Mouse (Mus musculus) inflammation-experienced regulatory T-cells, adult 6 months (primary cell): ENCODE measurements at regions not wholly inside any gene's neighbourhood (a gene's known extent, or its start where the extent isn't known, plus 50 kb on each side); places are given as distances from the start of the nearest gene placed in this dataset.

Source experiments
- ATAC-seq: one replicate; pipeline ENCODE4 v1.8.0; 2017

GRCm38 (mm10) chr10:117555542-117555941 is 73.8 kb upstream of the Cpm start:
- no peak for ATAC-seq

DNA sequence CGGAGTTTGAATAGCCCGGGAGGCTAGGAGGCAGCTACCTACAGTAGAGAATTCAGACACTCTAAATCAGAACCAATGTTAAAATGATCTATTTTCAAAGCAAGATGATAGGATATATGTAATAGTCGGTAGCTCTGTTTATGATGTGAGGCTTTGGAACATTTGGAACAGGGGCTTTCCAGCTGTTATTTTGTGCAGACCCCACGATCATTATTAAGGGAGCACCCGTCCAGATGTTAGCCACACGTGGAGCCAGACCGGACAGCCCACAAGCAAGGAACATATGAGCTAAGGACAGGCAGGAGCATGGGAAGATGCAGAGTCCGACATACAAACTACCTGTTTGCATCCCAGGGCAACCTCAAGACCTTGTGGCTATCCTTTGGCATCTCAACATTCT is 74.3 kb upstream of the Cpm start:
- no peak for ATAC-seq

DNA sequence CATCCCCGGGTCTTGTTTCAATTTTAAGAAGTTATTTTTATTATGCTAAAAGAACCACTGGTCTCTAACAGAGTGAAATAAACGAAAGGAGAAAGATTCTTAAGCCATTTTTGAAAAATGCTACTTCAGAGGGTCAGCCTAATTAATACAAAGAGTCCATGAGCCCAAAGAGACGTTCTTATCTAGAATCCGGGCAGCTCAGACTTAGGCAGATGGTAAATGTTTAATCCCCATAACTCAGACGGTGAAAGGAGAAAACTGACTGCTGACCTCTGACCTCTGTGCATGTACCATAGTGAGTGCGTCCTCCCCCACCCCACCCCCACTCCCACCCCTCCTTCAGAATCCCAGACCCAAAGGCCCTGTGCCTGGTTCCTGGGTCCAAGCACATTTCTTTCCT is 74.8 kb upstream of the Cpm start:
- no peak for ATAC-seq

DNA sequence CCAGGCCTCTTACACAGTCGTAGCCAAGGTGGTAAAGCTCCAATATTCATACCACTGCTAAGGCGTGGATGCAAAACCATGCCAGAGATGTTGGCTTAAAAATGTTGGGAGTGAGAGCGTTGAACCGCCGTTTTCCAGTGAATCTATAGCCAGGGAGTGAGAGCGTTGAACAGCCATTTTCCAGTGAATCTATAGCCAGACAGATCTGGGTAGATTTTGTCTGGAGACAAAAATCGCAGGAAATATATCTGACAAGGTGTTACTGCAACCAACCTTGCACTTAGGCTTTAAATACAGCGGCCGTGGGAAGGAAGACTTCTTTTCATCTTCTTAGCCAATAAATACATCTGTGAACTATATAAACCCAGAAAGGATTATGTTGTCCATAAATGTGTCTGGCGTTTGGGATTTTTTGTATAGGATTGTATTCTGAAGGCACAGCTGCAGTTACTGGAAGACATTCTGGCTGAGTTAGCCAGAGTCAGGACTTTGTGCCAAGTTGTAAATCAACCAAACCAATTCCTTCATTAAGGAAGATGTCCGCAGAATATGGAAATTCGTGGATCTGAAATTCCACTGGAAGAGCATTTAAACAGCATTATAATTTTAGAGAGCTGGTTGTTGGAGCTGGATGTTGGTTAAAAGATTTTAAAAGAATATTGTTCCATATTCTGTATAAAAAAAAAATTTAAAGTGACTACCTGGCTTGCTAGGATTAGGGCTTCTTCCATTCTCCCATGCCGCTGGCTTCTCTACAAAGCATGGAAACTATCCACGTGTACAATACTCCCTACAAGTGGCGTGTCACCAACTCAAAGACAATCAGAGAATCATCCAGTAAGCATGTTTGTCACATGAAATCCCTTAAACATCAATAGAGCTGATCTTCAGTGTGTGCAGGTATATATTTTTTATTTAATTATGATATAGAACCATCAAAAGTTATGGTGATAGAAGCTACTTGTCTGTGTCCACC is 75.8 kb upstream of the Cpm start:
- ATAC-seq = no peak

DNA sequence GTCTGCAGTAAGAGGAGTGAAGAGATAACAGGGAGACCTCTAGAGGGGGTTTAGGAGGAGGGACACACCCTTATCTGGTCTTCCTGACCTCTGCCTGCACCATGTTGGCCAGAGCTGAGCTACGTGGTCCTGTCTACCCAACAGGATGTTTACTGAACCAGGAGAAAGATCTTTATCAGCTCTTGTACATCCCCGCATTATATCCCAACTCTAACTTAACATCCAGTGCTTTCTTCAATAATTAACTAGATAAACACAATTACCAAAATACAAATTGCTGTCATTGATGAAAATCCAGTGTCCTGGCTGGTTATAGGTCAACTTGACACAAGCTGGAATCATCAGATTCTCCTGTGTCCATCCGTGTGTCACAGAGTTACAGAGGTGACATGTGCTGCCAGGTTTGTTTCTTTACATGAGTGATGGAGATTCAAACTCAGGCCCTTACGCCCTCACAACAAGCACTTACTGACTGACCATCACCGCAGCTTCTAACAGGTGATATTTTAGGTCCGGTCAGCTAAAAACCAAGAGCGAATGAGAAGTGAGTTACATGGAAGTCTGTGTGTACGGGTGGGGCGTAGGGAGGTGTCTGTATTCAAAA is 77.1 kb upstream of the Cpm start:
- no peak for ATAC-seq

- ATAC-seq = no peak
These were observed 77.9 kb upstream of the Cpm start for GRCm38 (mm10) chr10:117551234-117552048.

DNA sequence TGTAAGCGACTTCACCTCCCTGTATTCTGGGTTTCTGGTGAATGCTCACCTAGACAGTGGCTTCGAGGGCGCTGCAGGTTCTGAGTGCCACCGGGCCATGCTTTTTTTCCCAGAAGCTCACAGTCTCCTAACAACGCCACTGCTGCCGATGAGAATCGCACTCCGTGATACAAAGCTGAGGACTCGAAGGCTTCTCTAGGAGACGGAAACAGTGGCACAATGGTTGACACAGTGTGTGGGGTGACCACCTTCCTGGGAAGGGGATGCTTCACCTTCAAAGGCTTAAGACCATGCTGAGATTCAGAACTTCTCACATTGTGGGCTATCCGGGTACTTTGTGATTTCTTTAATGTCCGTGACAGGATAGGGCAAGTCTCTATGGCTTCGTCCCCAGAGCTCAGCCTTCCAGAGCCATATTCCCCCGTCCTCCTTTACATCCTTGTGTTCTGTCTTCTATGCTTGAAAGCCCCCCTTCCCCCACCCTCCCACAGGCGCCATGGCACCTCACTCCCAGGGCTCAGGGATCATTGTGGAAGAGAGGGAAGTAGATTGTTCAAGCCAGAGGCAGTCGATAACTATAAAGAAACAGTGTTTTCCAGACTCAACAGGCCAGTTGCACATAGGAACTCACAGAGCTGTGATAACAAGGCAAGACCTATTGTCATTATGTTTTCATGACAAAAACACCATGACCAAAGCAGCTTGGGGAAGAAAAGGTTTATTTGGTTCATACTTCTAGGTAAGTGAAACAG is 79.3 kb upstream of the Cpm start:
- no peak for ATAC-seq

- ATAC-seq = no peak
These were observed 79.8 kb upstream of the Cpm start for GRCm38 (mm10) chr10:117549506-117549830.

GRCm38 (mm10) chr10:117548775-117549505 is 80.4 kb upstream of the Cpm start:
- ATAC-seq = no peak

DNA sequence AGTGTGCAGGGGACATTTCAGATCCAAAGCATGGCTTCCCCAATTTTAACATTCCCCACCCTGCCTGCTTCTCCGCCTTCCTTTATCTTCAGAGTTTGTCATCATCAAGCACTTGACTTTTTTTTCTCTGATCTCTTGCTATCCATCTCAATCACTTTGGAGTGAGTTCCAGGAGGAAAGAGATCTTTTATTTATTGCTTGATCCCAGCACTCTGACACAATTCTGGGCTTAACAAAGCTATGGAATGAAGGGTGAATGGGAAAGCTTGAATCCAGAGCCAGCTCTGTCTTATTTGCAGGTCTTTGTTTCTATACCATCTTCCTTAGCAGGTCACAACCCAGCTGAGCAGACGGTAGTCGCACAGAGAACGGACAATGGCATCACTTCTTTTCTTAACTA is 81.0 kb upstream of the Cpm start:
- ATAC-seq = no peak

GRCm38 (mm10) chr10:117547275-117547674 is 82.0 kb upstream of the Cpm start:
- no peak for ATAC-seq

- ATAC-seq = no peak
These were observed 83.3 kb upstream of the Cpm start for GRCm38 (mm10) chr10:117545842-117546631.

- no peak for ATAC-seq
These were observed 84.4 kb upstream of the Cpm start for GRCm38 (mm10) chr10:117544680-117545546.

DNA sequence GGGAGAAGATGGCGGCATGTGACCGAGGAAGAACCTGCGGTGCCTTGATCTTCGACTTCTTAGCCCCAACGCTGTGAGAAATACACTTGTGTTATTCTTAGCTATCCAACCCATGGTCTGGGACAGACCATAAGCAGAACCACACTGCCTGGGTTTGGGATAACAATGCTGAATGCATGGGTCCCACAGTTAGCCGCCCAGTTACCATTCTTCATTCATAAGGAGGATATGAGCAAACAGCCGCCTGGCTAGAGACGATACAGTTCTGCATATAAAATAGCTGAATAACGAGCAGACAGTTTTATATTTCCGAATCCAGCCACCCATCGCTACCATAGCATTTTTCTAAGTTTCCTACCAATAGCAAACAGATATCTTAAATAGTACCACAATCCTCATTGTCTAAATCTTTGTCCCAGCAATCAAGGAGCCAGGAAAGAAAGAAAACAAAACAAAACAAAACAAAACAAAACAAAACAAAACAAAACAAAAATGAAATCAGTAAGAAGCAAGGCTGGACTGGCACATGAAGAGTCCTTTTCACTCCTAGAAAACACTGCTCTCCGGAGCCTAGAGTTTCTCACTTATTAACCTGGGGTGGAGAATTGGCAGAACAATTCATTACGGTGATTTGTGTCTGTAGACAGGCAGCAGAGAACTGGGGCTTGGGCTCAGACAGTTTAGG is 85.2 kb upstream of the Cpm start:
- ATAC-seq = no peak

DNA sequence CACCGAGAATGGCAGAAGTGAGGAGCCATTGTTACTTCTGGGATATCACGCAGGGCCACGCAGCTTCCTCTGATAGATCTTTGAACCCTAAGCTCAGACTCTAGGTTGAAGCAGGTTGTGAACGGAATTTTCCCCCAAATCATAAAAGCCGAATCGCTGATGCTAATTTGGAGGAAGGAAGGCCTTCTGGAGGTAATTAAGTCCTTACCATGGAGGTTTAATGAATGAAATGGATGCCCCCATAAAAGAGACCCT is 85.7 kb upstream of the Cpm start:
- ATAC-seq = no peak

DNA sequence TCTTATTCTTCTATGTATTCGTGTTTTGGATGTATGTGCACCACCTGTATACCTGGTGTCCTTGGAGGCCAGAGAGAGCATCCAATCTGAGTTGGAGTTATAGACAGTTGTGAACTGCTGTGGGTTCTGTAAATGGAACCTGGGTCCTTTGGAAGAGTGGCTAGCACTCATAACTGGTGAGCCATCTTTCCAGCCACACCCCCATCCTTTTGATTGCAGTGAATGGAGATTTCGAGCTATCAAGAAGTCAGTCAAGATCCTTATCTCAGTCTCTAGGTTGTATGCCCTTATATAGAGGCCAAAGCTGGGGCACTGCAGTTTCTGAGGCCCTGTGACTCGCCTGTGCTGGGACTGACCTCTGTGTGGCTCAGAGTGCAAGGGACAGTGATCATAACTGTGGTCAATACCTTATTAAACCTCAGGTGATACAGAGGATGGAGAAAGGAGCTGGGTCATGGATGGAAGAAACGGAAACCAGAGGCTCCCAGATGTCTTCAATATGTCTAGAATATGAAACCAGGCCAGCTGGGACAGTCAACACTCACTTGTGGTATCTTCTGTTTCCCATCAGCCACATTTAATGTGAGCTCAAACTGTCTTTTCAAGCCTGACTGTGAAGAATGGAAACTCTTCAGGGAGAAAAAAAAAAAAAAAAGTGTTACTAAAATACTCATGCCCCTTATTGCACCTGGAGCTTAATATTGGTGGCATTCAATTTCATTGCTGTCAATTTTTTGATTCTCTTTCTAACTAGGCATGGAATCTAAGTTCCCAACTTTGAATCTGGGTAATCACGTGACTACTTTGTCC is 86.2 kb upstream of the Cpm start:
- ATAC-seq = no peak

GRCm38 (mm10) chr10:117542351-117542750 is 86.9 kb upstream of the Cpm start:
- ATAC-seq = no peak

GRCm38 (mm10) chr10:117541487-117541886 is 87.8 kb upstream of the Cpm start:
- no peak for ATAC-seq
